Mouse (Mus musculus) intestine, embryonic 16.5 days (tissue): ENCODE measurements around the gene Cachd1. TPM values are rescaled to one million over a fixed set of nuclear protein-coding genes. Genes with fewer than 3 reads are reported as not detected.
A peak's percentile ranks its signal among the peaks of the same experiment; 100 is the strongest.

Source experiments
- ATAC-seq: fragments of 200-750 bp; cut with Nextera tagmentation; 2 replicates; pipeline ENCODE4 v1.8.0; 2017; ENCODE audit warnings: moderate TSS enrichment, moderate library complexity
- H3K27ac ChIP-seq: fragments of 300-500 bp; sonication (generic); 2 replicates; pipeline ENCODE4 v1.5.1; 2014; ENCODE audit warnings: mild to moderate bottlenecking, low read length
- H3K27me3 ChIP-seq: fragments of 300-500 bp; sonication (generic); replicated peaks from 2 replicates; pipeline ENCODE4 v1.6.1; 2014; ENCODE audit warnings: low read length, control low read depth, mixed read lengths; ENCODE audit not compliant: control insufficient read depth, insufficient read depth
- H3K36me3 ChIP-seq: fragments of 300-500 bp; sonication (generic); 2 replicates; pipeline ENCODE4 v1.6.1; 2014; ENCODE audit warnings: low read length, control low read depth; ENCODE audit not compliant: control insufficient read depth, insufficient read depth
- H3K4me1 ChIP-seq: fragments of 300-500 bp; sonication (generic); 2 replicates; pipeline ENCODE4 v1.6.1; 2014; ENCODE audit warnings: low read length, control low read depth, mixed read lengths; ENCODE audit not compliant: control insufficient read depth, insufficient read depth
- H3K4me2 ChIP-seq: fragments of 300-500 bp; sonication (generic); 2 replicates; pipeline ENCODE4 v1.6.1; 2014; ENCODE audit warnings: low read depth, low read length, control low read depth
- H3K4me3 ChIP-seq: fragments of 300-500 bp; sonication (generic); 2 replicates; pipeline ENCODE4 v1.5.1; 2014; ENCODE audit warnings: mild to moderate bottlenecking, low read length
- H3K9ac ChIP-seq: fragments of 300-500 bp; sonication (generic); 2 replicates; pipeline ENCODE4 v1.6.1; 2014; ENCODE audit warnings: low read depth, low read length
- H3K9me3 ChIP-seq: fragments of 300-500 bp; sonication (generic); 2 replicates; pipeline ENCODE4 v1.6.1; 2016; ENCODE audit warnings: low read length, control low read depth; ENCODE audit not compliant: control insufficient read depth
- WGBS: fragments of 180-500 bp; shearing (Covaris S2); extraction: QIAGEN DNeasy Blood & Tissue Kit; methylation state at CpG from one replicate; pipeline ENCODE4 v1.1.7; 2014; 5-methylcytosine and 5-hydroxymethylcytosine counted together
- polyA plus RNA-seq: library from polyadenylated mRNA; unstranded; fragments of >200 nt; fragmentation: Nextera tagmentation; extraction: Ambion mirVana; gene quantifications from 2 replicates; pipeline ENCODE4 v1.2.1, GENCODE M21; 2015

The Cachd1 gene
- 7.8 and 8.9 TPM in 2 replicates for polyA plus RNA-seq

GRCm38 (mm10) chr4:100776043-100776870, at the start of gene Cachd1:
TSS of gene Cachd1 (plus strand) at chr4:100776675.
- ATAC-seq: peak; percentile 89
- Histone ChIP-seq H3K36me3 (no peaks in the 10 kb centered on the region), H3K9ac (peak within 1 kb of the TSS; percentile 89), H3K27ac (peak within 1 kb of the TSS; percentile 93), H3K4me2 (peak within 1 kb of the TSS; percentile 82), H3K27me3 (no peaks in the 10 kb centered on the region), H3K9me3 (0 out of 2 replicates have a peak, but pooled peaks cover 2% of the 10 kb centered on the region), H3K4me1 (peaks cover 14% of the 10 kb centered on the region), H3K4me3 (peak within 1 kb of the TSS; percentile 94)
- 1% methylated on average over 48 of the region's 50 CpGs for WGBS

DNA sequence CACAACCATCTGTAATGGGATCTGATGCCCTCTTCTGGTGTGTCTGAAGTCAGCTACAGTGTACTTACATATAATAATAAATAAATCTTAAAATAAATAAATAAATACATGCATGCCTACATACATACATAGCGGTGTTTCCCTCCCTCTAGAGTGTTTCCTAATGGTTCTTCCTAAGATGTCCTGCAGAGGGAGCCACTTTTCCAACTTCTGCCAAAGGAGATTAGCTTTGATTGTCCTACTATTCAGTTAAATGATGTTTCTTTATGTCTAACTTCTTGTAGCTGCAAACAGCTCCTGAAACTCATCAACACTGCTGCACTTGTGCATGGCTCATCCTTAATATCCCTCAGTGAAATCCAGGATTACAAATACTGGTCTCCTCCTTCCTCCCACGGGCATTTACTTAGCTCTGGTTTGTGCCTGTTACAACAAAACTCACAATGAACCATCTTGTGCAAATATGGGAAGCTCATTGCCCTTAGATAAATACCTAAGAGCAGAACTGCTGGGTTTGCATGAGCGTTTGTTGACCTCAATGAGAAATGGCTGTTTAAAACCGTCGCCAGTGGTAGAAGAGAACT, 47.5 kb upstream of the Cachd1 start:
- no peak overlapping the region for H3K9ac ChIP-seq
- ATAC-seq: no peak
- H3K4me3 ChIP-seq: no peak overlapping the region
- H3K9me3 ChIP-seq: no peaks in the 10 kb centered on the region
- WGBS: 68% methylated on average over 5 of the region's 5 CpGs
- no peaks in the 10 kb centered on the region for H3K4me1 ChIP-seq
- no peaks in the 10 kb centered on the region for H3K27me3 ChIP-seq
- no peaks in the 10 kb centered on the region for H3K36me3 ChIP-seq
- no peak overlapping the region for H3K4me2 ChIP-seq
- H3K27ac ChIP-seq: no peak overlapping the region

GRCm38 (mm10) chr4:100735098-100735935, 41.2 kb upstream of the Cachd1 start:
- Histone ChIP-seq H3K4me3 (no peak overlapping the region), H3K9me3 (no peaks in the 10 kb centered on the region), H3K4me1 (no peaks in the 10 kb centered on the region), H3K4me2 (no peak overlapping the region), H3K27ac (no peak overlapping the region), H3K36me3 (no peaks in the 10 kb centered on the region), H3K27me3 (no peaks in the 10 kb centered on the region), H3K9ac (no peak overlapping the region)
- WGBS: 71% methylated on average over 9 of the region's 9 CpGs
- ATAC-seq: no peak

- Histone ChIP-seq H3K4me3 (no peak overlapping the region), H3K4me2 (no peak overlapping the region)
- WGBS: 82% methylated on average over 9 of the region's 9 CpGs
Observed at GRCm38 (mm10) chr4:100735936-100736349, 40.5 kb upstream of the Cachd1 start.

DNA sequence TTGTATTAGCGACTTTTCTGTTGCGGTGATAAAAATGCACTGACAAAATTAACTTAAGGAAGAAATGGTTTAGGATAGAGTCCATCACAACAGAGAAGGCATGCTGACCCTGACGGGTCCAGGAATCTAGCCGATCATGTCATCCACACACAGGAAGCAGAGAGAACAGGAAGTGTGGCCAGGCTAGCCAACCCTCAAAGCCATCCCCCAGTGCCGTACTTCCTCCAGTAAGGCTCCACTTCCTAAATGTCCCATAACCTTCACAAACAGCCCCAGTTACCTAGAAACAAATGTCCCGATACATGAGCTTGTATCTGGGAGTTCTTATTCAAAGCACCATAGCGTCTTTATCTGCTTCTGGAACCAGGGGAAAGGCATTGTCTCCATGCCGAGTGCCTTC, 32.9 kb upstream of the Cachd1 start:
- no peaks in the 10 kb centered on the region for H3K9me3 ChIP-seq
- ATAC-seq: no peak
- H3K4me1 ChIP-seq: no peaks in the 10 kb centered on the region
- H3K27me3 ChIP-seq: no peaks in the 10 kb centered on the region
- H3K4me3 ChIP-seq: no peak overlapping the region
- no peak overlapping the region for H3K4me2 ChIP-seq
- no peak overlapping the region for H3K9ac ChIP-seq
- H3K27ac ChIP-seq: no peak overlapping the region
- no peaks in the 10 kb centered on the region for H3K36me3 ChIP-seq
- 80% methylated on average over 8 of the region's 8 CpGs for WGBS

More at GRCm38 (mm10) chr4:100735936-100736349, 40.5 kb upstream of the Cachd1 start:
- no peak for ATAC-seq
- H3K9me3 ChIP-seq: no peaks in the 10 kb centered on the region
- H3K36me3 ChIP-seq: no peaks in the 10 kb centered on the region
- H3K9ac ChIP-seq: no peak overlapping the region
- no peaks in the 10 kb centered on the region for H3K27me3 ChIP-seq
- H3K4me1 ChIP-seq: no peaks in the 10 kb centered on the region
- H3K27ac ChIP-seq: no peak overlapping the region

- Histone ChIP-seq H3K9ac (no peak overlapping the region), H3K9me3 (no peaks in the 10 kb centered on the region), H3K27ac (no peak overlapping the region), H3K27me3 (no peaks in the 10 kb centered on the region), H3K4me1 (no peaks in the 10 kb centered on the region), H3K4me3 (no peak overlapping the region), H3K4me2 (no peak overlapping the region), H3K36me3 (no peaks in the 10 kb centered on the region)
- 50% methylated on average over 2 of the region's 2 CpGs for WGBS
- ATAC-seq: no peak
Observed at GRCm38 (mm10) chr4:100752278-100752677, 24.2 kb upstream of the Cachd1 start.

DNA sequence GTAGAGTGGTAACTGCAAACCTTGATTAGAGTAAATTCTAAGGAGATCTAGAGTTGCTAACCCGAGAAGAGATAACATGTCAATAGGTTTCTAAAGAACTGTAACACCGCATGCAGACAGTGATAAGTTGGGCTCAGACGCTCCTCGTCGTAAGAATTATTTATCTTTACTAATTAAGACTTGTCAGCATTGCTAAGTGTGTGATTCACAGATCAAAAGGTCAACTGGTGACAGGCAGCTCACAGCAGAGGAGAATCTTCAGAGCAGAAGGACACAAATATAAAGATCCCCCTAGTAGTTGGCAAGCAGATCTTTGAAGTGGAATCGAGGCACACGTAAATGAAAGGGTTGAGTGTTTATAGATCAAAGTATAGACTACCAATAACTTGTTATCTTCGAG, 20.8 kb upstream of the Cachd1 start:
- no peak for ATAC-seq
- Histone ChIP-seq H3K4me2 (no peak overlapping the region), H3K36me3 (no peaks in the 10 kb centered on the region), H3K9me3 (no peaks in the 10 kb centered on the region), H3K9ac (no peak overlapping the region), H3K4me3 (no peak overlapping the region), H3K27me3 (no peaks in the 10 kb centered on the region), H3K27ac (no peak overlapping the region), H3K4me1 (no peaks in the 10 kb centered on the region)
- 52% methylated on average over 8 of the region's 8 CpGs for WGBS

- H3K36me3 ChIP-seq: no peaks in the 10 kb centered on the region
- no peak overlapping the region for H3K9ac ChIP-seq
- no peak overlapping the region for H3K4me3 ChIP-seq
- no peak for ATAC-seq
- no peak overlapping the region for H3K4me2 ChIP-seq
- no peaks in the 10 kb centered on the region for H3K9me3 ChIP-seq
- H3K27ac ChIP-seq: no peak overlapping the region
- H3K27me3 ChIP-seq: no peaks in the 10 kb centered on the region
- no peaks in the 10 kb centered on the region for H3K4me1 ChIP-seq
Observed at GRCm38 (mm10) chr4:100756499-100756898, 20.0 kb upstream of the Cachd1 start.

DNA sequence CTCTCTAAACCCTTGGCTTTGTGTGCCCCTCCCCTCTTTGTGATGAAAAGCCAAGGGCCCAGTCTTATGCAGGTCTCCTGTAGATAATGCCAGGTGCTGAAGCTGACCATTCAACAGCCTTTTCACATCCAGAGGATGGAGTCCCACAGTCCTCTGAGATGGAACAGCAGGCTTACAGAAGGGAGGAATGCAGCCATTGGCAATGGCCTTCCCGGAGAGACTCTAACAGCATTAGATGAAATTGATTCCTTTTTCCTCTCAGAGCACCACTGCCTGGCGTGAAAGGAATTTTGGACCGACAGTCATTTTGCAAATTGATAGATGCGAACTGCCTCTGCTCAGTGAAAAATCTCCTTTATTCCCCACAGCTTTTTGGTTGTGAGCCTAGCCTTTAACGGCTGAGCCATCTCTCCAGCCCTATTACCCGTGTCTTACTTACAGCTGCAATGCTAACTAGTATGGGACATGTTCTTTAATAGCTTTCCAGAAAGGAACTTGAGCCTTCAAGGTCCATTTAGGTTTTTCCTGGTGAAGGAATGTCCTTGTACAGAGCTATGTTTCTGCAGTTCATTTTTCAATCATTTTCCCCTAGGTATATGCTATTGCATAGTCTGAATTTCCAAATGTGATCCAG, 18.1 kb upstream of the Cachd1 start:
- Histone ChIP-seq H3K4me2 (no peak overlapping the region), H3K4me3 (no peak overlapping the region), H3K4me1 (no peaks in the 10 kb centered on the region), H3K27ac (no peak overlapping the region), H3K9ac (no peak overlapping the region), H3K27me3 (no peaks in the 10 kb centered on the region), H3K36me3 (no peaks in the 10 kb centered on the region), H3K9me3 (no peaks in the 10 kb centered on the region)
- 84% methylated on average over 6 of the region's 6 CpGs for WGBS
- ATAC-seq: no peak
